Mouse (Mus musculus): Measurements from ENCODE around the gene Obox3.
"Not testable (repeated sequence)": the region's sequence is repeated elsewhere in the genome, so short reads cannot be mapped to it uniquely, and the experiment has no call there.

Gene Obox3

GRCm38 (mm10) chr7:15639802-15640201 lies at the start of gene Obox3:
Gene Obox3, minus strand, starts transcription at chr7:15639902.
- not testable (repeated sequence) for DNase-seq (ENCODE audit: low spot score)

DNA sequence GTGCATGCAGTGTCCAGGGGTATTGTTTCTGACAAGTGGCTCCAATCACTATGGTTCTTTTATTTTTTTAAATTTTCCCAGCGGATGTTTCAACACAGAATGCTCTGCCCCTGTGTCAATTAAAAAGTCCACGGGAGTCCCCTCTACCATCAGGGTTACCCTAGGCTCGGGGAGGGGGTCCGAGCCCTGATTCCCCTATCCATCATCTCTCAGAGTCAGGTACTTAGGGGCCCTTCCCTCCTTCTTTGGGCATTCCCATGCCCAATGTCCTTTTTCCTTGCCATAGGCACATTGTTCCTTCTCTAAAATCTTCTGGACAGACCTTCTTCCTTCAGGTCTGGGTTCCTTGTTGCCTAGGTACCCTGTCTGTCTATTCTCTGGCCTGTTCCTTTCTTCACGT lies 130.3 kb downstream of the Obox3 start:
- not testable (repeated sequence) for DNase-seq (ENCODE audit: low spot score)
